Mouse (Mus musculus) spleen, adult 2 months (tissue): ENCODE results near the gene Klrc1.
"Not testable (repeated sequence)": the region's sequence is repeated elsewhere in the genome, so short reads cannot be mapped to it uniquely, and the experiment has no call there.

ENCODE experiments used
- CTCF ChIP-seq: fragments of 200-500 bp; IDR thresholded peaks from 2 replicates; pipeline ENCODE4 v1.5.1; 2011; ENCODE audit warnings: mild to moderate bottlenecking, inconsistent platforms; ENCODE audit not compliant: insufficient read depth, insufficient read length, insufficient replicate concordance; ENCODE audit errors: extremely low read depth
- POLR2A ChIP-seq: fragments of 200-500 bp; IDR thresholded peaks from 2 replicates; pipeline ENCODE4 v1.6.1; 2011; ENCODE audit warnings: low read depth, low read length, inconsistent platforms

DNA sequence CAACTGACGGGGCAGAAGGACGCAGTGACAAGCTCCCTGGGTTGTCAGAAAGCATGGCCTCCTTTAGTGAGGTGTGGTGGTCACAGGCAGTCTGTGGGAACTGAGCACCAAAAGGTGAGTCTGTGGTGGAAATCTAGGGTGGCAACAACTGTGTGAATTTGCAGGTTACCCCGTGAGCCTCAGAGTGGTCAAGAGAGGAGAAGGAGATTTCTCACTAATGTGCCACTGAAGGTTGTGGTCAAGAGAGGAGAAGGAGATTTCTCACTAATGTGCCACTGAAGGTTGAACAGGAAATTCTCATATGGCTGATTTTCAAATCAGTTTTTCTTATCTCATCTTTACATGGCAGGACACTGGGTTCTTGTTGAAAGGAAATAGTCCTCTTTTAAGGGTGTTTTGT, 17.5 kb downstream of the Klrc1 start:
- not testable (repeated sequence) for TF ChIP-seq CTCF, POLR2A
